Mouse (Mus musculus): ENCODE data around the gene Ccdc62. TPM values are rescaled to one million over a fixed set of nuclear protein-coding genes. Genes with fewer than 3 reads are reported as not detected.

The Ccdc62 gene
- polyA plus RNA-seq, 1 experiment, result 4.7 TPM

- Histone ChIP-seq H3K27me3 (ENCODE audit: control insufficient read depth, insufficient read depth, insufficient read length) (no peaks in the 10 kb centered on the region), H3K4me3 (no peak overlapping the region), H3K36me3 (ENCODE audit: control insufficient read depth, insufficient read depth) (peaks cover 7% of the 10 kb centered on the region), H3K79me2 (ENCODE audit: control insufficient read depth, insufficient read depth) (peaks cover 75% of the 10 kb centered on the region), H3K4me2 (ENCODE audit: low read depth) (no peak overlapping the region), H3ac (ENCODE audit: control insufficient read depth, insufficient read length) (no peak overlapping the region)
- TF ChIP-seq USF1 (IDR thresholded peaks at IDR 0.05; ENCODE audit: low read depth) (no peak), TCF12 (IDR thresholded peaks at IDR 0.05; ENCODE audit: insufficient read depth, poor library complexity, severe bottlenecking) (no peak), MAX (IDR thresholded peaks at IDR 0.05; ENCODE audit: low read depth) (no peak), CEBPB (IDR thresholded peaks at IDR 0.05; ENCODE audit: insufficient read depth, poor library complexity, severe bottlenecking) (no peak), SRF (IDR thresholded peaks at IDR 0.05; ENCODE audit: control insufficient read depth, insufficient read length, low read depth) (no peak), POLR2AphosphoS2 (IDR thresholded peaks at IDR 0.05; ENCODE audit: insufficient read length, low read depth) (no peak), TCF3 (IDR thresholded peaks at IDR 0.05; ENCODE audit: insufficient read length, low read depth) (no peak), MYOD1 (IDR thresholded peaks at IDR 0.05; ENCODE audit: control insufficient read depth in 1 of 3, insufficient read length in 2 of 3, low read depth in 2 of 3) (no peak), E2F4 (IDR thresholded peaks at IDR 0.05; ENCODE audit: insufficient read depth) (no peak), MYOG (IDR thresholded peaks at IDR 0.05; ENCODE audit: control insufficient read depth in 1 of 3, insufficient read depth in 1 of 3, insufficient read length in 2 of 3, low read depth in 2 of 3) (no peak), POLR2A (IDR thresholded peaks at IDR 0.05; ENCODE audit: insufficient read length, low read depth) (no peak), REST (IDR thresholded peaks at IDR 0.05; ENCODE audit: insufficient read depth, insufficient read length) (no peak)
Observed at GRCm38 (mm10) chr5:124014791-124015251, 84.3 kb downstream of the Ccdc62 start.

- Histone ChIP-seq H3K79me2 (ENCODE audit: control insufficient read depth, insufficient read depth) (peaks cover 84% of the 10 kb centered on the region), H3ac (ENCODE audit: control insufficient read depth, insufficient read length) (no peak overlapping the region), H3K36me3 (ENCODE audit: control insufficient read depth, insufficient read depth) (no peaks in the 10 kb centered on the region), H3K4me3 (no peak overlapping the region), H3K27me3 (ENCODE audit: control insufficient read depth, insufficient read depth, insufficient read length) (no peaks in the 10 kb centered on the region), H3K4me2 (ENCODE audit: low read depth) (no peak overlapping the region)
- TF ChIP-seq POLR2AphosphoS2 (IDR thresholded peaks at IDR 0.05; ENCODE audit: insufficient read length, low read depth) (no peak), TCF12 (IDR thresholded peaks at IDR 0.05; ENCODE audit: insufficient read depth, poor library complexity, severe bottlenecking) (no peak), REST (IDR thresholded peaks at IDR 0.05; ENCODE audit: insufficient read depth, insufficient read length) (no peak), MYOD1 (IDR thresholded peaks at IDR 0.05; ENCODE audit: control insufficient read depth in 1 of 3, insufficient read length in 2 of 3, low read depth in 2 of 3) (no peak), USF1 (IDR thresholded peaks at IDR 0.05; ENCODE audit: low read depth) (no peak), SRF (IDR thresholded peaks at IDR 0.05; ENCODE audit: control insufficient read depth, insufficient read length, low read depth) (no peak), CEBPB (IDR thresholded peaks at IDR 0.05; ENCODE audit: insufficient read depth, poor library complexity, severe bottlenecking) (no peak), TCF3 (IDR thresholded peaks at IDR 0.05; ENCODE audit: insufficient read length, low read depth) (no peak), MAX (IDR thresholded peaks at IDR 0.05; ENCODE audit: low read depth) (no peak), POLR2A (IDR thresholded peaks at IDR 0.05; ENCODE audit: insufficient read length, low read depth) (no peak), MYOG (IDR thresholded peaks at IDR 0.05; ENCODE audit: control insufficient read depth in 1 of 3, insufficient read depth in 1 of 3, insufficient read length in 2 of 3, low read depth in 2 of 3) (no peak), E2F4 (IDR thresholded peaks at IDR 0.05; ENCODE audit: insufficient read depth) (no peak)
Observed at GRCm38 (mm10) chr5:124015727-124016126, 85.2 kb downstream of the Ccdc62 start.

GRCm38 (mm10) chr5:124016291-124016821, 85.9 kb downstream of the Ccdc62 start:
- Histone ChIP-seq H3K36me3 (ENCODE audit: control insufficient read depth, insufficient read depth) (no peaks in the 10 kb centered on the region), H3K27me3 (ENCODE audit: control insufficient read depth, insufficient read depth, insufficient read length) (no peaks in the 10 kb centered on the region), H3K4me2 (ENCODE audit: low read depth) (no peak overlapping the region), H3ac (ENCODE audit: control insufficient read depth, insufficient read length) (no peak overlapping the region), H3K4me3 (no peak overlapping the region), H3K79me2 (ENCODE audit: control insufficient read depth, insufficient read depth) (peaks cover 91% of the 10 kb centered on the region)
- no peak for TF ChIP-seq E2F4 (IDR thresholded peaks at IDR 0.05; ENCODE audit: insufficient read depth)
- no peak for TF ChIP-seq TCF3 (IDR thresholded peaks at IDR 0.05; ENCODE audit: insufficient read length, low read depth)
- no peak for TF ChIP-seq SRF (IDR thresholded peaks at IDR 0.05; ENCODE audit: control insufficient read depth, insufficient read length, low read depth)
- no peak for TF ChIP-seq MAX (IDR thresholded peaks at IDR 0.05; ENCODE audit: low read depth)
- TF ChIP-seq USF1 (IDR thresholded peaks at IDR 0.05; ENCODE audit: low read depth), result no peak
- TF ChIP-seq POLR2AphosphoS2 (IDR thresholded peaks at IDR 0.05; ENCODE audit: insufficient read length, low read depth), result no peak
- TF ChIP-seq MYOG (IDR thresholded peaks at IDR 0.05; ENCODE audit: control insufficient read depth in 1 of 3, insufficient read depth in 1 of 3, insufficient read length in 2 of 3, low read depth in 2 of 3), result no peak
- TF ChIP-seq TCF12 (IDR thresholded peaks at IDR 0.05; ENCODE audit: insufficient read depth, poor library complexity, severe bottlenecking), result no peak
- no peak for TF ChIP-seq REST (IDR thresholded peaks at IDR 0.05; ENCODE audit: insufficient read depth, insufficient read length)
- no peak for TF ChIP-seq MYOD1 (IDR thresholded peaks at IDR 0.05; ENCODE audit: control insufficient read depth in 1 of 3, insufficient read length in 2 of 3, low read depth in 2 of 3)
- TF ChIP-seq POLR2A (IDR thresholded peaks at IDR 0.05; ENCODE audit: insufficient read length, low read depth), result no peak
- TF ChIP-seq CEBPB (IDR thresholded peaks at IDR 0.05; ENCODE audit: insufficient read depth, poor library complexity, severe bottlenecking), result no peak

- TF ChIP-seq E2F4 (IDR thresholded peaks at IDR 0.05; ENCODE audit: insufficient read depth), result no peak
- no peak for TF ChIP-seq POLR2AphosphoS2 (IDR thresholded peaks at IDR 0.05; ENCODE audit: insufficient read length, low read depth)
- no peak for TF ChIP-seq REST (IDR thresholded peaks at IDR 0.05; ENCODE audit: insufficient read depth, insufficient read length)
- no peak for TF ChIP-seq MYOD1 (IDR thresholded peaks at IDR 0.05; ENCODE audit: control insufficient read depth in 1 of 3, insufficient read length in 2 of 3, low read depth in 2 of 3)
- no peak for TF ChIP-seq USF1 (IDR thresholded peaks at IDR 0.05; ENCODE audit: low read depth)
- no peak for TF ChIP-seq MAX (IDR thresholded peaks at IDR 0.05; ENCODE audit: low read depth)
- TF ChIP-seq TCF3 (IDR thresholded peaks at IDR 0.05; ENCODE audit: insufficient read length, low read depth), result no peak
- TF ChIP-seq SRF (IDR thresholded peaks at IDR 0.05; ENCODE audit: control insufficient read depth, insufficient read length, low read depth), result no peak
- TF ChIP-seq POLR2A (IDR thresholded peaks at IDR 0.05; ENCODE audit: insufficient read length, low read depth), result no peak
- TF ChIP-seq MYOG (IDR thresholded peaks at IDR 0.05; ENCODE audit: control insufficient read depth in 1 of 3, insufficient read depth in 1 of 3, insufficient read length in 2 of 3, low read depth in 2 of 3), result no peak
- H3K27me3 ChIP-seq (ENCODE audit: control insufficient read depth, insufficient read depth, insufficient read length), result no peaks in the 10 kb centered on the region
- H3K36me3 ChIP-seq (ENCODE audit: control insufficient read depth, insufficient read depth), result no peaks in the 10 kb centered on the region
- no peak overlapping the region for H3ac ChIP-seq (ENCODE audit: control insufficient read depth, insufficient read length)
- peaks cover 94% of the 10 kb centered on the region for H3K79me2 ChIP-seq (ENCODE audit: control insufficient read depth, insufficient read depth)
- no peak overlapping the region for H3K4me3 ChIP-seq
- H3K4me2 ChIP-seq (ENCODE audit: low read depth), result no peak overlapping the region
Observed at GRCm38 (mm10) chr5:124017941-124018340, 87.5 kb downstream of the Ccdc62 start.

All from myocyte (in vitro differentiated cells).